Mouse (Mus musculus) kidney, adult 9 months (tissue): ENCODE measurements around the gene Il1rapl1.

ENCODE experiments used
- DNase-seq: peaks from one replicate; pipeline ENCODE4 v3.0.0; 2022

Gene Il1rapl1

GRCm38 (mm10) chrX:88115609-88116073 is at the start of gene Il1rapl1:
TSS of gene Il1rapl1 (minus strand) at chrX:88115645.
- DNase-seq = no peak

GRCm38 (mm10) chrX:88158037-88158436 is 42.6 kb upstream of the Il1rapl1 start:
- DNase-seq = no peak

DNA sequence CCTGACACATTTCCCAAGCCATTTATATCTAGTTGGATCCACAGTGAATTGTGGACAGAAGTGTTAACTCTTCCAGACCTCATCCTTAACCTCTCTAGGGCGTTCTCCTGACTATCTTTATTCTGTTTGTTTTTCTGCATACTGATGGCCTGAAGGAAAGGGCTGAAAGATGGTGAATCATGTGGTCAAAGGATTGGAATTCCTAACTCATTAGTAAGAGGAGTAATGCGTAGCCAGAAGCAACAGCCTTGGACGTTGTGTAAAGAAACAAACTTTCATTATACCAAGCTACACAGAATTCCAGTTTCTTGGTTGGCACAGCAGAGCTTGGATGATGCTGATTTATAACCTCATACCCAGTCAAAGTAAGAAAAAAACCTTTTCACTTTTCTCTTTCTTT is 10.2 kb upstream of the Il1rapl1 start:
- DNase-seq = no peak

- no peak for DNase-seq
These were observed 4.6 kb upstream of the Il1rapl1 start for GRCm38 (mm10) chrX:88120070-88120469.

- DNase-seq = no peak
These were observed 2.4 kb upstream of the Il1rapl1 start for GRCm38 (mm10) chrX:88117858-88118257.

DNA sequence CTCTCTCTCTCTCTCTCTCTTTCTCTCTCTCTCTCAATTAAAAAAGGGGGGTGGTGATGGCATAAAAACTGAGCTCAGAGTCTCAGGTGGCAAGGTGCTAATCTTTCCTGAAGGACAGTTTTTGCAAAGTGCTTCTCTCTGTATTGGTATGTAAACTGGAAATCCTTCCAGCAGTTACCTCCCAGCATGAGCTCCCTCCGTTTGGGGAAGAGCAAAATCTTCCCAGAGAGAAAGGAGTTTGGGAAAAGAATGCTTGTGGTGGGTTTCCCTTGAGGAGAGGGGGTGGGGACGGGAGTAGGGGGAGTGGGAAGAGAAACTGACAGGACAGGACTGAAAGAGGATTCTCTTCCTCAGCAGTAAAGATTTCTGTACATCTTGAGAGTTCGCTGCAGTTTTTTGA is 881 bp upstream of the Il1rapl1 start:
- no peak for DNase-seq

GRCm38 (mm10) chrX:88113561-88113960 is 1.9 kb downstream of the Il1rapl1 start:
- DNase-seq = no peak

GRCm38 (mm10) chrX:88112254-88112653 is 3.2 kb downstream of the Il1rapl1 start:
- DNase-seq = no peak

DNA sequence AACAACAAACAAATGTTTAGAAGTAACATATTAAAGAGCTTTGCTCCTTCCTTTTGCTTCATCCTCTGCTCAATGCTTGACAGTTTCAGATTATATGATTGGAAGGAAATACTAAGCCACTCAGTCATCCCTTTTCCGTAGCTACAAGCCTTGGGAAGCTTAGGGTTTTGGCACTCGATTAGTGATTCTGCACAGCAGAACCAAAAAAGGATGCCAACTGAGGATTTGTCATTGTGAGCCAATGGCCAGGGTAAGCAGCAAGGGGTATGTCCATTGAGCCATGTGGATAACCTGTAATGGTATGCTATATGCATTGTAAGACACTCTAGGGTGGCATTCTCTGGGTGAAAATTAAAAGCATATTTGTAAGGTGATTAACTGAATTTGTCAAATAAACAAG is 5.7 kb downstream of the Il1rapl1 start:
- DNase-seq = no peak

- DNase-seq = no peak
These were observed 21.4 kb downstream of the Il1rapl1 start for GRCm38 (mm10) chrX:88093936-88094569.

DNA sequence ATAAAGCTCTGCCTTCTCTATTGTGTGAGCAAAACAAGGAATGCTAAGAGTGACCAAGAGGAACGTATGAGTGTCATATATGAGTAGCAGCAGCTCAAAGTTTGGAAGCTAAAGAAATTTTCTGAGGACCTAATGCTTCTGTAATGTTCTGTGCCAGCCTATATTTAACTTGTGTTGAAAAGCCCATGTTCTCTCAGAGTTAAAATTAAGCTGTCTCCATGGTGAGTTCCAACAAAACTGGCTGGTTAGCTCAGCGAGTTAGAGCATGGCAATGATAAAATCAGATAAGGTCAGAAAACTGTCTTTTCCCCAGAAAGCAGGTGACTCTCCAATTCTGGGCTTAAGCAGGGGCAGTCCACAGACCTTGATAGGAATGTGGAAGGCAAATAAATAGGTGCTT is 25.6 kb downstream of the Il1rapl1 start:
- DNase-seq = no peak

DNA sequence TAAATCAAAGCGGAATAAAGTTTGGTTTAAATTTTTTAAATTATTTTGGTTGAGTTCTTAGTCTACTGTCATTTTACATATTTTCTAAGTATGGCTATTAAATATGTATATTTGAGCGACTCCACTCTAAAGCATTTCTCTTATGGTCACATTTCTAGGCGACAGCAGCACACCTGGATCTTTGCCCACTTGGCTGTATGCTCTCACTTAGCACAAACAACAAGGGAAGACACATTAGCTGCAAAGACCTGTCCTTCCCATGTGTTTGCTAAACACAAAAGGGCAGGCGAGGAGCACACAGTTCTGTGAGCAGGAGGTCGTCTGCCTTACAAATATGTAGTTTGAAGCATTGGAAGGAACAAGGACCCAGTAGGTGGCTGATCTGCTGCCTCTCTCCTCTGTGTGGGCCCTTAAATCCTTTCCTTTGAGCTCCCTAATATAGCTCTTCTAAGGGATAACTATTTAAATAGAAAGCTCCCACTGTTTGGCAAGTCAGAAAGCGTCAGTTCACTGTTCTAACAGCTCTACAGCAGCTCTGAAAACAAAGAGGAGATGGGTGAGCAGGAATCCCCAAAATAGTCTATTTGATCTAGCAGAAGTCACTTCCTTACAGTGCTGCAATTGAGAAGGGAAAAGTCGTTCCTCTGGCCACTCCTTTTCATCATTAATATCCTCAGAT is 42.6 kb downstream of the Il1rapl1 start:
- DNase-seq = no peak

DNA sequence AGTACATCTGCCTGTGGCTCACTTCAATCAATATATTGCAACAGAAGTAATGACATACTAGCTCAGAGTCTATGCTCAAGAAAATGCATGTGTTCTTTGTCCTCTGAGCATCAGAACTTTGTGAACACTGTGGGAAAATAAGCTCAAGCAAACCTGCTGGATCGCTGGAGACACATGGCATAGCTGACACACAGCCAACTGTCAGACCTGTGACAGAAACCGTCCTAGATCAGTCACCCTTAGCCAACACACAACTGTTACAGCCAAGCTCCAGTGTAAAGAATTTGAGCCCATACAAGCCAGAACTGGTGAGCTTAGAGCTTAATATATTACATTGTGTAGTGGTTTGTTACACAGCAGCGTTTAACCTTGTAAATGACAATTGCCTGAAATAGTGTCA is 45.1 kb downstream of the Il1rapl1 start:
- DNase-seq = no peak

GRCm38 (mm10) chrX:88043556-88043955 is 71.9 kb downstream of the Il1rapl1 start:
- DNase-seq = no peak

GRCm38 (mm10) chrX:88038984-88039383 is 76.5 kb downstream of the Il1rapl1 start:
- DNase-seq = no peak

GRCm38 (mm10) chrX:87897172-87897571 is 218.3 kb downstream of the Il1rapl1 start:
- DNase-seq = no peak

- no peak for DNase-seq
These were observed 223.5 kb downstream of the Il1rapl1 start for GRCm38 (mm10) chrX:87891916-87892315.

DNA sequence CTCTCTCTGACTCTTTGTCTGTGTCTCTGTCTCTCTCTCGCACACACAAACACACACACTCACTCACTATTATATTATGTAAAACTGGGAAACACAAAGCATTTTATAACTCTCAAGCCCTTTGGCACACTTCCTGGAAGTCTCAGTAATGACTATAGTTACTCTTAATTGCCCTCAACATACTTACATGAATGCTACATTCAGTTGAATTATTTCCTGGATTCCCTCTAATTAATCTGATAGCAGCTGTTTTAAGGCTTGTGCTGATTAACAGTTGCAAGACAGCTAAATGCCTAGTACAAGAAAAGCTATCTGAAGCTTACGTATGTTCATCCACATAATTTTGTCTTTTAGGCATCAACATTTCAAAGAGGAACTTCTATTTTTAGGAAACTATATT is 261.3 kb downstream of the Il1rapl1 start:
- no peak for DNase-seq

- DNase-seq = no peak
These were observed 301.6 kb downstream of the Il1rapl1 start for GRCm38 (mm10) chrX:87813884-87814283.

GRCm38 (mm10) chrX:87807717-87808116 is 307.7 kb downstream of the Il1rapl1 start:
- DNase-seq = no peak

GRCm38 (mm10) chrX:87793011-87793410 is 322.4 kb downstream of the Il1rapl1 start:
- no peak for DNase-seq

- no peak for DNase-seq
These were observed 404.9 kb downstream of the Il1rapl1 start for GRCm38 (mm10) chrX:87710589-87710988.

DNA sequence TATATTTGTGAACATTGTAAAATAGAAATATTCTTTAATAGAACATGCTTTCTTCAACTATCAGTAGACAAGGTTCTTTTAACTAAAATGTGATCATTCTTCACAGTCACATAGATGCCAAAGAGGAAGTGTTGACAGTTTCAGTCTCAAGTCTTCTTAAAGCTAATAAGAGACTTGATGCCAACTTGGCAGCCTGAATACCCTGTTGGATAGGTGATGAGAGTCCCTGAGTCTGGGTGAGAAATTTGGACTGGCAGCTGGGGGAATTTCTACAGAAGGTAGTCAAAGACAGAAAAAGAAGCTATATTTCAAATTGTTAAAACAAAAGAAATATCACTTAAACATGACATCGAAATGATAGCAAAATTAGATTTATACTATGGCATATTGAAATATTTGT is 451.6 kb downstream of the Il1rapl1 start:
- no peak for DNase-seq

DNA sequence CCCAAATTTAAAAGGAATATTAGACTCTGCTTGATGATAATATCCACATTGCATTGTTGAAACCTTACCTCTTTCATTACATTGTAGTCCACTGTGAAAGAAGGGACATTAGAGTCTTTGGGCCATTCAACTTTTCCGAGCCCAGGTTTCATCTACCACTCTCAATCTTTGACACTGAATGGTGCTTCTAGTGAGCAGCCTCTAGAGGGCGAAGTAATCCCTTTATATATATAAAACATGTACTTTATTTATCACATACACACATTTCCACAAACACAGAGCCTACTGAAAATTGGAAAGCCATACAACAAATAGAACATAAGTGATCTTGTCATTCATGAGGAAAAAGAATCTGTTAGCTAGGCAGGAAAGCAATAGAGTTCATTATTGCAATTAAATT is 459.8 kb downstream of the Il1rapl1 start:
- DNase-seq = peak; percentile 0

- no peak for DNase-seq
These were observed 514.5 kb downstream of the Il1rapl1 start for GRCm38 (mm10) chrX:87600914-87601313.
